Mouse (Mus musculus): ENCODE results near the gene Acox1. TPM values are rescaled to one million over a fixed set of nuclear protein-coding genes. Genes with fewer than 3 reads are reported as not detected.
A peak's percentile ranks its signal among the peaks of the same experiment; 100 is the strongest.

Acox1 gene
- total RNA-seq (2021), result 100 to 1,000 TPM; 225 TPM
- 64.1 and 67.5 TPM in 2 replicates for polyA plus RNA-seq (2012; rRNA removed)
- long read RNA-seq, transcript Acox1-202 (14 exons, 3,743 nt), result minor isoform, 18 of 177 reads
- long read RNA-seq, transcript Acox1-201 (14 exons, 3,987 nt), result major isoform, 129 of 177 reads
- long read RNA-seq, partial matches to known transcripts, result 17 of 177 reads
- long read RNA-seq, other reads (novel, unspliced or antisense), result 12 of 177 reads

DNA sequence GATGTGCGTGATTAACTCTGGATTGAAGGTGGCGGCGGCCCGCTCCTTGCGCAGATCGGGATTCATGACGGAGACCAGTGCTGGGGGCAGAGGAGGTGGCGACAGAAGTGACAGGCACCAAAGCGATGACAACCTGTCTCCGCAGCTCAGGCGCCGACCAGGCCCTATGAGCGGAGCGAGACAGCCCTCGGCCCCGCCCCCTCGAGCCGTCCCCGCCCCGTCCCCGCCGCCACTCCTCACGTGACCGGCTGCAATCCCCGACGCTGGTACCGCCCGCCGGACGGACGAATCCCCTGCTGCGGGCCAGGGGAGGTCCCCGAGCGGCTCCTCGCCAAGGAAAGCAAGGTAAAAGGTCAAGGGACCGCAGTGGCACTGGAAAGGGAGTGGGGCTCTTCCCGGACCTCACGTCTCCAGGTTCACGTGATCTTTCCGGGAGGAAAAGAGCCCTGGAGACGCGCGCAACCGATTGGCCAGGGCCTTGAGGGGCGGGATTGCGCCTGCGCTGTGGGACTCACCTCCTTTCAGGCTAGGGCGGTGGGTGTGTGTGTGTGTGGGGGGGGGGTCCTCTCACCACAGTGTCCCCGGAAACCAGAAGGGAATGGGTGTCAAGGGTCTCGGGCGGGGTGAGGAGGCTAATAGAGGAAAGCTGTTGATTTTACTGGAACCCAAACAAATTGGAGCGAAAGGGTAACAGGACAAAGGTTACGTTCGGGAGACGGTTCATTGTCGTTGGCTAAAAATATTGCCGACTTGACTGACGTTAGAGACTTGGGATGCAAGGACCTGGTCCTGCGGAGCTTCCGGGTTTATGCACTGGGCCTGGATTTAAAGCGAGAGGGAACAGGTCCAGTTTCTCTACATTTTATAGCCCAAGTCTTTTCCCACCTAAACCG, at the start of gene Acox1, which contains the start of gene Ten1:
Acox1 (minus strand) TSS at position 407 of the 893 bp plus-strand sequence.
Ten1 (plus strand) TSS at position 217 of the 893 bp plus-strand sequence.
- DNase-seq, result peak; percentile 99

DNA sequence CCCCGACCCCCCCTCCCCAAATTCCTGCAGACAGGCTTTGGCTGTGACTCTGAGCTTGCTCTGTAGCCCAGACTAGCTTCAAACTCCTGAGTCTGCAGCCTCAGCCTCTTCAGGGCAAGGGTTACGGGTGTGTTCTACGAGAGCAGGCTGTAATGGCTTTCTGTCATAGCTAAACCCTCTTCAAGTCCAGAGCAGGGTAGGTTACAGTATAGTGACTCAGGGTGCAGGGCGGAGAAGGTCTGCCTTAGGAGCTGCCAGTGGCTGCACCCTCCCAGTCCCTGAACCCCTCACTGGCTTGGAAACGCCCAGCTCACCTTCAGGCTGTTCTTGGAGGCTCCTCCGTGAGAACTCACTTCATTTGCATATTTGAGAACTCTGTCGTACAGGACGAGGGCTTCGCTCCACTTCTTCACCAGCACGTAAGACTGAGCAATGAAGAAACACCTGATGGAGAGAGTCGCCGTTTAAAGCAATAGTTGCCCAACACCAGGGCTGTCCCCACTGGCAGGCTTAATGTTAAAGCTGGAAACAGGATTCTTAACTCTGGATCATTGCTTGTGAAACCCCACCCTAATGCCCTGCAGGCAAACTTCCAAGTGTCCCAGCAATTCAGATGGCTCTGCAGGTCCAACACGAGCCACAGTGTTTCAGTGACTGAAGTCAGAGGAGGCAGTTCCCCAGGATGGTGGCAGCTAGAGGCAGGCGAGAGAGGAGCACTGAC, 48.8 kb upstream of the Acox1 start:
- DNase-seq, result no peak

DNA sequence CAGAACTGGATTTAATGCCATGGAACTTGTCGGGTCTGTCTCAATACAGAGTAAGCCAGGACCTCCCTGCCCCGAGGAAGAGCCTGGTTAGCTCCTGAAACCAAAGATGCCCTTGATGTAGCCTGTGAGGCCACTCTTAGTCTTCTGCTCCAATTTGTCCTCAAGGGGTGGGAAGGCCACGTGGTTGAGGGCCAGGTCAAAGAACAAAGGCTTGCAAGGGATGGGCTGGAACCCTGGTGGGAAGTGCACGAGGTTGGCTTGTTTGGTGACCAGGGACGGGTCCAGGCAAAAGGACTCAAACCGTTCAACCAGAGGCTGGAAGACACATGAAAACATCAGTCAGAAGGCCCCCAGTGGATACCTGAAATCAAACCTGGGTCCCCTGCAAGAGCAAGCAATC, 46.8 kb upstream of the Acox1 start:
- DNase-seq, result no peak

DNA sequence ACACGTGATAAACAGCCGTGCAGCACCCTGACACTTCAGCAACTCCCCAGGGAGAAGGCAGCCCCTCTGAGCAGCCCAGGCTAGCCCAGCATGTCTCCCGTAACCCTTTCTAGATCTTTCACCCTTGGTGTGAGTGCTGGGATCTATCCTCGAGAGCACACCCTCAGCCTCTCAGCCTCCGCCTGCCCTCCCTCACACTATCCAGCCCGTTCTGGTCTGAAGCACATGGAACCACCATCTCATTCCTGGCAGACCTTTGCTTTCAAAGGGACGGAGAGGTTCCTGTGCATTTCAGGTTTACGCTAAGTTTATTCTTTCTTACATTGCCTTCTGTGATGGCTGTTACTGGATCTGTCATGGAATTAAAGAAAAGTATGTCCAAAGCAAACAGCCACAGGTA, 45.7 kb upstream of the Acox1 start:
- DNase-seq, result no peak

DNA sequence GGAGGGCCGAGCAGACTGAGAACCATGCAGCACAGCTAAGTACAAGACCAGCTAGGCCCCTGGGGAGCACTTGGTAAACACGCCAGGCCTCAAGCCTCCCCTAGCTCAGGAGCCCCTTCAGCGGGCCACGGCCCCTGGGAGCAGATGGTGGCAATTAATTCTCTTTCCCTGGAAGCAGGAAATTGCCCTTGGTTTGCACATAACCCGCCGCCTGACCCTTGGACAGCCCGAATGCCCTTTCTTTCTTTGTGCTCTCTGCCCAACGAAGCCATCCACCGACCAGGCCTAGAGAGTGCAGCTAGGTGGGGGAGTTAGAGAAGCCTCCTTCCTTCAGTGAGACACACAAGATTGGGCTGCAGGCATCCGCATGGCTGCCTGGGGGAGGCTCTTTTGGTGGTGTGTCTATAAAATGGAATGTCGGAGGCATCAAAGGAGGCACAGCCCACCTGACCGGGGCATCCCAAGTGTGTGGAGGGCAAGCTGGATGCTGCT, 42.9 kb upstream of the Acox1 start:
- no peak for DNase-seq

DNA sequence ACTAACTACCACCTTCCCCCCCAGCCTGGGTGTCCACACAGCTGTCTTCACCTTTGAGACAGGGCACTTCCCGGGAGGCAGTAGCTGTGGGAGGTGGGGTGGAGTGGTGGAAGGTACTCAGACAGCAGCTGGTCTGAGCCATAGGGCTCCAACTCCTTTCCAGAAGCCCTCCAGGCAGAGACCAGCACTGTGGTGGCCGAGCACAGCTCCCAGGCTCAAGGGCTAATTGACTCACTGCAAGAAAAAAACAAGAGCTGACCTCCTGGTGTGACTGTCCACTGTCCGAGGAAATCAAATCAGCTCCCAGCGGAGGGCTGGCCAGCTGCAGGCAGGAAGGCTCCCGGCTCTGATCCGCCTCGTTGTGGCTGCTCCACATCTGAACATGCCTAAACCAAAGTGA, 41.0 kb upstream of the Acox1 start:
- DNase-seq, result no peak

DNA sequence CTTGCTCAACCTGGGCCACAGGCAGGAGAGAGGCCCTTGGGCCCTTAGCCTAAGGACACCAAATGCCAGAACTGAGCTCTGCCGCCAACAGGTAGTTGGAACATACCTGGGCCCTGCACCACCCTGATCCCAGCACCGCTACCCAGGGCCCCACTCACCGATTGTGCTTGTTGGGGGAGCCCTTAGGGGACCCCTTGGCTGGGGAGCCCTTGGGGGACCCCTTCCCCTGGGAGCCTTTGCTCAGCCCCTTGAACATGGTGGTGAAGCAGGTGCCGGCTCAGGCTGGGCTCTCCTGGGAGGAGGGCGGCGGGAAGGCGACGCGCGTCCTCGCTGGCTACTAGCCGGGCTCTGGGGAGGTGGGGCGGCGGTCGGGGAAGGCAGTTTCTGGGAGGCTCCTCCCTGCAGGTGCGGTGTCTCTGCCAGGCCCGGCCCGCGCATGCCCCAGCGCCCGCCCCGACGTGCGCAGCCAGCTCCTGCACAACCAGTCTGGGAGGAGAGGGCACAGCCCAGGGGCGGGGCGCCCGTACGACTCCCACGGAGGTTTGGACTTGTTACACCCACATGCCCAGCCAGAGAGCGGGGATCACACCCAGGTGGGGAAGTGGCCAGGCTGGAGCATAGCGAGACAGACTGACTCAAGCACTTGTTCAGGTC, 39.0 kb upstream of the Acox1 start, which contains the start of gene Evpl:
Evpl (minus strand) TSS at position 336 of the 654 bp plus-strand sequence.
- DNase-seq, result peak; percentile 64

DNA sequence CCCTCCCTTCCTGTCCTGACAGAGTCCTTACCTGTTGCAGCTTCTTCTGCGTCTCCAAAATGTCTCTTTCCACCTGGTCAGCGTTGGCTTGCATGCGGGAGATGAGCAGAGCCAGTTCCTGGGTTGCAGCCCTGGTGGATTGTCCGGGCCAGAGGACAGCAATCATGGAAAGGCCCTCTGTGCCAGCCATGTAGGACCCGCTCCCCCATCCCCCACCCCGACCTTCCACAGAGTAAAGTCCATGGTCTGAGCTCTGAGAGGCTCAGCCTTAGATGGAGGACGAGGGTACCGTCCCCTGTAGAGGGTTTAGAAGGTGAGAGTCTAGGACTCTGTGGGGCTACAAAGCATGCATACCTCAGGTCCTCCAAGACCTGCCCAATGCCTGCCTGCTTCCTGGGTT, 36.1 kb upstream of the Acox1 start:
- DNase-seq, result no peak

DNA sequence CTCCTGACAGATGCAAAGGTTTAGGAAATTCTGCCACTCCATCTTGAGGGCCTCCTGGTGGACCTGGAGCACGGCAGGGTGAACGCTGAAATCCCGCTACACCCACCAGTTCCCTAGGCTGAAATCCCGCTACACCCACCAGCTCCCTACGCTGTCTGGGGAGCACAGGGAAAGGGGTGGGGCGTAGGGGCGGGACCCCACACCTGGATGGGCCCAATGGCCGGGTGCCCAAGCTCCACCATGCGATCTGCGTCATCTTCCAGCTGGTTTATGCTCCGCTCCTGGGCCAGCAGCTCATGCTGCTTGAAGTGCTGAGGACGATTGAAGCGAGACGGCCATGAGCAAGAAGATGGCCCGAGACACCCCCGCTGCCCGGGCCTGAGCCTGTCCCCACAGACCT, 33.6 kb upstream of the Acox1 start:
- no peak for DNase-seq

DNA sequence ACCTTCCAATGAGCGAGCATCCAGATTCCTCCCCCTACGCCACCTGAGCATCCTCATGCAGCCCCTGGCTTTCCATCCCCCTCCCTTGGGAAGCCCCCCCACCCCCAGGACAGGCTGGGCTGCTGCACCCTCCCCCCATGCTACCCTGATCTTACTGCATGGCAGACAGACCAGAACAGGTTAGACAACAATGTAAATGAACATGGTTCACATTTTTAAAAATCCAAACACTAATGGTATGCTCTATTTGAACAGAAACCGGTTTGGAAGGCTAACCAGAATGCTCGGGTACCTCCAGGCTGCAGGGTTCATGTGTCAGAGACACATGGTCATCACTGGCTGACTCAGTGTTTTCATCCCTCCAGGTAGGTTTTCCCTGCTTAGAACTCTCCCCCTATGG, 29.9 kb upstream of the Acox1 start:
- no peak for DNase-seq

DNA sequence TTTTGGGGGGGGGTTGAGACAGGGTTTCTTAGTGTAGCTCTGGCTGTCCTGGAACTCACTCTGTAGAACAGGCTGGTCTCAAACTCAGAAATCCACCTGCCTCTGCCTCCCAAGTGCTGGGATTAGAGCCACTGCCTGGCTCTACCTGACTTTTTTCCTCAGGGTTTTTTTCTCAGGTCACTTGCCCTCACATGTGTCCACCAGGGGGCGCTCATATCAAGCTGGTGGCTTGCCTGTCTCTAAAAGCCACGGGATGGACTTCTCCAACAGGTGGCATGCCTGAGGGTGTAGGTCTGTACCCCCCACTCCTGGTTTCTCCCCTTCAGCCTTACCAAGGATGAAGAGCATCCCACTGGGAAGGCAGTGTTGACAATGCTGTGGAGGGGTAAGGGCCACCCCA, 27.6 kb upstream of the Acox1 start:
- peak; percentile 76 for DNase-seq

DNA sequence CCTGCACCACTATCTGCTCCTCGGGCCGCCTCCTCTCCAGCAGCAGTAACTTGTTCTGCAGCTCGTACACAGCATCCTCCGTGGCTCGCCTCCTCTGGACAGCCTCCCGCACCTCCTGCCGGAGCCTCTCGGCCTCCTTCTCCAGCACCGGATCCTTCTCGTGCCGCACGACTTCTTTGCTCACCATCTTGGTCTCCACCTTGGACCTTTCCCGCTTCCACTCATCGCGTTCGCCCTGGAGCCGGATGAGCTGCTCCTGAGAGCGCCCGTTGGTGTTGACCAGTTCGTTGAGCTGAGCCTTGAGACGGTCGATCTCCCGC, 23.9 kb upstream of the Acox1 start:
- no peak for DNase-seq

DNA sequence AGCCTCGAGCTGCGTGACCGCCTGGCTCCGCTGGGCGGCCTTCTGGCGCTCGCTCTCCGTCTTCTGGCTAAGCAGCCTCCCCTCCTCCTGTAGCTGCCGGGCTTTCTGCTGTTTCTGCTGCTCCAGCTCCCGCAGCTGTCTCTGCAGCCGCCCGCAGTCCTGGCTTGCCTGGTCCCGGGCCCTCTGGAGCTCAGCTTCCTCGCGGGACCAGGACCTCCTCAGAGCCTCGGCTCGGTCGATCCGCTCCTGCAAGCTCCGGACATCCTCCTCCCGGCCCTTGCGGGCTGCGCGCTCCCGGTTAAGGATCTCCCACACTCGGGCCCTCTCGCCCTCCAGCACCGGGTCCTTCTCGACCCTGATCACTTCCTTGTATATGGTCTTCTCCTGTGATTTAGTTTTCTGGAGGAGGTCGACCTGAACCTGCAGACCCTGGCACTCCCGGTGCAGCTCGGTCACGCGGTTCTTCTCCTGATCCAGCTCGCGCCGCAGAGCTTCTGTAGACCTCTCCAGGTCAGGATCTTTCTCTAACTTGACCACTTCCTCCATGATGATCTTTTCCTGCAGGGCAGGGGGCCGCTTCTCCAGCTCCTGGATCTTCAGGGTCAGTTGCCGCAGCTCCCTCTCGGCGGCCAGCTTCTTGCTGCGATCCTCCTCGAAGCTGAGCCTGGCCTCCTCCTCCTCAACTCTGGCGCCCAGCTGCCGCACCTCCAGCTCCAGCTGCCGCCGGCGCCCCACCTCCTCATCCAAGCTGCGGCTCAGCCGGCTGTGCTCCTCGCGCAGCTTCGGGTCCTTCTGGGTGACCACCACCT, 23.3 kb upstream of the Acox1 start:
- no peak for DNase-seq

DNA sequence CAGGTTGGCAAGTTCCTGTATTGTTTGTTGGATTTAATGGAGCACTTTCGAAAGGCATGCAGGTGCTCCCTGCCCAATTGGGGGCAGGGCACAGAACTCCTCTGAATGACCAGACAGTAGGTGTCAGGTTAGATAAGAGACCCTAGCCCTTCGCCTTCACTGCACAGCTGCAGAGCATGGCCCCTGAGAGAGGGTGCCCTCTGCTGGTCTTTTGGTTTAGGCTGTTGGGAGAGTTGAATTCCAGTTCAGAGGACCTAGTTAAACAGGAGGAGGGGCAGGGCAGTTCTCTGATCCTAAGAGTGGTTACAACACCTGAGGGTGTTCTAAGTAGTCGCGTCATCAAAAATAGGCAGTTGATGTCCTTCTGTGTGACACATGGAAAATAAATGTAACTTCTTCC, 21.0 kb upstream of the Acox1 start:
- DNase-seq, result peak; percentile 78

DNA sequence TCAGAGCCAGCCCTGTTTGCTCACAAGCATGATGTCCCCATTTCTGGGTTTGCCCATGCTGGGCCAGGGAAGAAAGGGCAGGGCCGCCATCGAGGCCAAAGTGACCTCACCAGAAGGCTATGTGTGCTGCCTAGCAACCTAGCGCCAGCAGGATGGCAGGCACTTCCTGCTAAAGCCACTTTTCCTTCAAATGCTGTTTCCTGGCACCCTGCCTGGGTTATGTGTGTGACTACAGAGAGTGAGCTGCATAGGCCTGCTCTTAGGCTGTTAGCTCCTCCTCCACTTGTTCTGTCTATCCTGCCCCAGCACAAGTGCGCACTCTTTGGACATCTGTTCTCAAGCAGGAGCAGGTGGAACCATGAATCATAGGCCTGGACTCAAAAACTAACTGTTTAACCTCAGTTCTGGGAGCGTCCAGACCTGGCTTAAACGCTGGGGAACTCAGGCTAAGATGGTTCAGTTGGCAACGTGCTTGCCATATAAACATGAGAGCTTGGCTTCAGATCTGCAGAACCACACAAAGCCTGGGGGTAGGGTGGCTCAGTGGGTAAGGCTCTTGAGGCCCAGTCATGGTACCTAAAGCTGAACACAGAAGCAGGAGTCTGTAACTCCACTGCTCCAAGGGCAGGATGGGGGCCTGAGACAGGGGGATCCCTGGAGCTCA, 20.0 kb upstream of the Acox1 start:
- peak; percentile 96 for DNase-seq

DNA sequence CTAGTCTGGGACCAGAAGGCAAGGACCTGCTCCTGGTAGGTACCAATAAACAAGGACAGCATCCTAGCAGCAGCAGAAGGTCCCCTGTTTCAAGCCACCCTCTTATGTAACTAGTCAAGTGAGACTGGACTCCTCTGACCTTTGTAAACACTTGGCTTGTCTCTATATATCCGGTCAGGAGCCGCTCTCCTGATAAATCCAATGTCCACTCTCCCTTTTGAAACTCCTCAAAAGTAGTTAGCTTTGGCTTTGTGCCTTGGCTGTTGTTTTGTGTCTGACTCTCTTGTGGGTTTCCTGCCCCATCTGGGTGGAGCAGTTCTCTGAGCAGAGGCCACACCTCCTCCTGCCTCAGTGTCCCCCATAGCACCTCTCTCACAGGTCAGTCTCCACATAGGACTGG, 19.4 kb upstream of the Acox1 start:
- no peak for DNase-seq

DNA sequence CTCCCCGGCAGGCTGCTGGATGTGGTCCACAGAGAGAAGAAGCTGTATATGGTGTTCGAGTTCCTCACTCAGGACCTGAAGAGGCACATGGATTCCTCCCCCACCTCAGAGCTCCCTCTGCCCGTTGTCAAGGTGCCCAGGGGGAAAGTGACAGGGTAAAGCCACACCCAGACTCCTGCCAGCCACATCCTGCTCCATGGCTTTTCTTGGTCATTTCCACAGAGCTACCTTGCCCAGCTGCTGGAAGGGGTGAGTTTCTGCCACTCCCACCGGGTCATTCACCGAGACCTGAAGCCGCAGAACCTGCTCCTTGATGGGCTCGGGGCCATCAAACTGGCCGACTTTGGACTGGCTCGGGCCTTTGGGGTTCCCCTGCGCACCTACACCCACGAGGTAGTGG, 17.7 kb upstream of the Acox1 start:
- no peak for DNase-seq

DNA sequence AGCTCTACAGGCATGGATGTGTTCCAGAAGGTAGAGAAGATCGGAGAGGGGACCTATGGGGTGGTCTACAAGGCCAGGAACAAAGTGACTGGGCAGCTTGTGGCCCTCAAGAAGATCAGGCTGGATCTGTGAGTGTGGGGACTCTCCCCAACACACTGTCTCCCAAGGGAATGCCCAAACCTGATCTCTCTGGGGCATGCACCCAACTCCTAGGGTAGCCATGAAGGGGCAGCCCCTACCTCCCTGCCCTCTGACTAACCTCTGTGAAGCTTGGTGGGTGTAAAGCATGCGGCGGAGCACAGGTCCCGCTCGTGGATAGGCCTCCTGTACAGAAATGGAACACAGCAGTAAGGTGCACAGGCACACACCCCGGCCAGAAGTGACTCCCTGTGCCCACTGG, 17.1 kb upstream of the Acox1 start:
- DNase-seq, result no peak

DNA sequence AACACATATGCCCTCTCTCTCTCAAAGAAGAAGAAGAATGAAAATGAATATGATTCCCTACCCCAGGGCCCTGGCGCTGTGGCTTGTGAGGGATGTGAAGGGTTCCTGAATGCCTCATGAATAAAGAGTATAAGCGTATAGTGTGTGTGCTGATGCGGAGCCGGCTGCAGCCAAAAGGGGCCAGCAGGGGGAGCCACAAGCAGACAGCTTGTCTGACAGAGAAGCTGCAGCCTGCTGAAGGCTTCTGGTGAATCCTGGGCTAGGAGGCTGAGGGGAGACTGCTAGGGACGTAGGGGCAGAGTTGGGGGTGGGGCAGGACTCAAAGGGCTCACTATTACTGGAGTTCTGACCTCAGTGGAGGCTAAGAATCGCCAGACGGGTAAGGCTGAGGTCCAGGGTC, 16.3 kb upstream of the Acox1 start:
- no peak for DNase-seq

DNA sequence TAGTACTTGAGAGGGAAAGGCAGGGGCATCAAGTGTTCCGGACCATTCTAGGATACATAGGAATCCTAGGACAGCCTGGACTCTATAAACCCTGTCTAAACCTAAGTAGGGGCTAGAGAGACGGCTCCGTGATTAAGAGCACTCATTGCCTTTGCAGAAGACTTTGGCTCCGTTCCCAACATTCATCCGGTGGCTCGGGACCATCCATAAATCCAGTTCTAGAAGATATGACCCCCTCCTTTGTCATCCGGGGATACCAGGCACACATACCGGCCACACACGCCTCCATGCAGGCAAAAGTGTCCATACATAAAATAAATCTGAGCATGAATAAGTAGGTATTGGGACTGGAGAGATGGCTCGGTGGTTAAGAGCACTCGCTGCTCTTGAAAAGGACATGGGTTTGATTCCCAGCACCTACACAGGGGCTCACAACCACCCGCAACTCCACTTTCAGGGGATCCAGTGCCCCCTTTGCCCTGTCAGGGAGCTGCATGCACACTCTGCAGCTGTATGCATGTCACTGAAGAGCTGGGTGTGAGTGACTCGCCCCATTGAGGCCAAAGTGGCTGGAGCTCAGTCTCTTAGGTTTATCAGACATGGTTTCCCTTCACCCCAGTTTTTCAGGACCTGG, 15.1 kb upstream of the Acox1 start:
- DNase-seq, result no peak
